In genomic region chr5:125465192-125465591, GRCm38 (mm10) we compare ENCODE assay signal across 8 mouse cellular contexts. TPM values are rescaled to one million over a fixed set of nuclear protein-coding genes. Genes with fewer than 3 reads are reported as not detected.
DNase-seq lines count a peak whose midpoint lies in the region; ATAC-seq and TF ChIP-seq lines count a peak whose summit lies in the region.

No protein-coding gene starts in this region.

- no peak for DNase-seq in heart, adult 11 months
- no peak for DNase-seq in embryo, embryonic 10 days (ENCODE audit: low spot score)
- no peak for DNase-seq in right cerebral cortex, postnatal 25 days
- DNase-seq in adrenal gland, postnatal 10 days, result no peak

- peak overlapping the region; percentile 17; the same call in 1 of the 2 replicates for H3K27ac ChIP-seq in heart, embryonic 15.5 days
- no peak overlapping the region for H3K27ac ChIP-seq in cortical plate, adult 2 months (ENCODE audit: insufficient read depth, low read length)
- peak overlapping the region; percentile 7 for H3K27ac ChIP-seq in hindbrain, embryonic 16.5 days (ENCODE audit: low read depth, low read length)
- peak overlapping the region; percentile 67 for H3K27ac ChIP-seq in midbrain, embryonic 15.5 days

- H3K36me3 ChIP-seq in heart, embryonic 15.5 days, result no peaks in the 10 kb centered on the region
- no peaks in the 10 kb centered on the region for H3K36me3 ChIP-seq in hindbrain, embryonic 16.5 days (ENCODE audit: control insufficient read depth, insufficient read depth, low read length)
- no peaks in the 10 kb centered on the region for H3K36me3 ChIP-seq in midbrain, embryonic 15.5 days (replicated peaks)

- H3K9me3 ChIP-seq in heart, embryonic 15.5 days (replicated peaks), result no peaks in the 10 kb centered on the region
- H3K9me3 ChIP-seq in hindbrain, embryonic 16.5 days (ENCODE audit: control insufficient read depth, low read length), result no peaks in the 10 kb centered on the region
- H3K9me3 ChIP-seq in midbrain, embryonic 15.5 days, result no peaks in the 10 kb centered on the region

- peak overlapping the region; percentile 68 for H3K4me2 ChIP-seq in heart, embryonic 15.5 days
- peak overlapping the region; percentile 63 for H3K4me2 ChIP-seq in hindbrain, embryonic 16.5 days (ENCODE audit: low read length)
- peak overlapping the region; percentile 53 for H3K4me2 ChIP-seq in midbrain, embryonic 15.5 days

- no peak for TF ChIP-seq CTCF in cortical plate, adult 2 months (IDR thresholded peaks at IDR 0.05; ENCODE audit: extremely low read depth, insufficient read depth, low read length)

- no peak for ATAC-seq in heart, embryonic 15.5 days (replicated peaks; ENCODE audit: insufficient number of reproducible peaks, insufficient read depth, low FRiP score, low read depth)
- ATAC-seq in hindbrain, embryonic 16.5 days, result peak; percentile 19; the same call in 1 of the 2 replicates
- ATAC-seq in midbrain, embryonic 15.5 days (replicated peaks), result peak; percentile 37

- H3K9ac ChIP-seq in heart, embryonic 15.5 days, result no peak overlapping the region
- no peak overlapping the region for H3K9ac ChIP-seq in hindbrain, embryonic 16.5 days (ENCODE audit: low read depth, low read length)
- no peak overlapping the region for H3K9ac ChIP-seq in midbrain, embryonic 15.5 days

- H3K4me1 ChIP-seq in heart, embryonic 15.5 days (replicated peaks), result peaks cover 10% of the 10 kb centered on the region
- H3K4me1 ChIP-seq in cortical plate, adult 2 months (ENCODE audit: control insufficient read depth, insufficient read depth, low read length), result 0 out of 2 replicates have a peak, but pooled peaks cover 2% of the 10 kb centered on the region
- peaks cover 4% of the 10 kb centered on the region for H3K4me1 ChIP-seq in hindbrain, embryonic 16.5 days (ENCODE audit: control insufficient read depth, insufficient read depth, low read depth, low read length)
- H3K4me1 ChIP-seq in midbrain, embryonic 15.5 days, result peaks cover 7% of the 10 kb centered on the region

- 35% methylated on average over 7 of the region's 7 CpGs for WGBS in heart, embryonic 15.5 days
- WGBS in hindbrain, embryonic 16.5 days, result 41% methylated on average over 7 of the region's 7 CpGs
- WGBS in midbrain, embryonic 15.5 days, result 44% methylated on average over 7 of the region's 7 CpGs

- no peaks in the 10 kb centered on the region for H3K27me3 ChIP-seq in heart, embryonic 15.5 days
- no peaks in the 10 kb centered on the region for H3K27me3 ChIP-seq in hindbrain, embryonic 16.5 days (replicated peaks; ENCODE audit: control insufficient read depth, insufficient read depth, low read length)
- no peaks in the 10 kb centered on the region for H3K27me3 ChIP-seq in midbrain, embryonic 15.5 days (replicated peaks)

- H3K4me3 ChIP-seq in heart, embryonic 15.5 days, result peak overlapping the region; percentile 43
- peak overlapping the region; percentile 17; the same call in 1 of the 2 replicates for H3K4me3 ChIP-seq in cortical plate, adult 2 months (ENCODE audit: insufficient read depth, low read length)
- peak overlapping the region; percentile 37 for H3K4me3 ChIP-seq in hindbrain, embryonic 16.5 days (ENCODE audit: low read length)
- peak overlapping the region; percentile 34 for H3K4me3 ChIP-seq in midbrain, embryonic 15.5 days

- no peak for TF ChIP-seq POLR2A in cortical plate, adult 2 months (IDR thresholded peaks at IDR 0.05; ENCODE audit: extremely low read depth, insufficient read depth, low read length)

RNA-seq across cellular contexts. Expression of gene Aacs, which starts 10.4 kb away (rescaled TPM):
- 9.8 and 18.4 TPM in 2 replicates for polyA plus RNA-seq in heart, embryonic 15.5 days (2015; fragmentation: Nextera tagmentation; extraction: Ambion mirVana)
- polyA plus RNA-seq in cortical plate, adult 2 months (2012; rRNA removed), result 51.5 and 51.8 TPM in 2 replicates
- polyA plus RNA-seq in hindbrain, embryonic 16.5 days (2015; fragmentation: Nextera tagmentation; extraction: Ambion mirVana), result 113 and 123 TPM in 2 replicates
- 95.9 and 96.0 TPM in 2 replicates for polyA plus RNA-seq in midbrain, embryonic 15.5 days (2015; fragmentation: Nextera tagmentation; extraction: Ambion mirVana)
- total RNA-seq in adrenal gland, postnatal 10 days (2021), result 10 to 100 TPM; 18.1 to 18.5 TPM

RNA-seq across cellular contexts. Expression of gene Bri3bp, which starts 23.8 kb away (rescaled TPM):
- polyA plus RNA-seq in heart, embryonic 15.5 days (2015; fragmentation: Nextera tagmentation; extraction: Ambion mirVana), result 36.5 and 40.7 TPM in 2 replicates
- polyA plus RNA-seq in cortical plate, adult 2 months (2012; rRNA removed), result 34.8 and 36.3 TPM in 2 replicates
- polyA plus RNA-seq in hindbrain, embryonic 16.5 days (2015; fragmentation: Nextera tagmentation; extraction: Ambion mirVana), result 40.2 and 42.5 TPM in 2 replicates
- polyA plus RNA-seq in midbrain, embryonic 15.5 days (2015; fragmentation: Nextera tagmentation; extraction: Ambion mirVana), result 36.4 and 37.9 TPM in 2 replicates
- 10 to 100 TPM; 31.6 to 37.1 TPM for total RNA-seq in adrenal gland, postnatal 10 days (2021)

RNA-seq across cellular contexts. Expression of gene Dhx37, which starts 31.3 kb away (rescaled TPM):
- polyA plus RNA-seq in heart, embryonic 15.5 days (2015; fragmentation: Nextera tagmentation; extraction: Ambion mirVana), result 7.0 and 10.4 TPM in 2 replicates
- polyA plus RNA-seq in cortical plate, adult 2 months (2012; rRNA removed), result 16.2 and 16.9 TPM in 2 replicates
- polyA plus RNA-seq in hindbrain, embryonic 16.5 days (2015; fragmentation: Nextera tagmentation; extraction: Ambion mirVana), result 10.2 and 12.0 TPM in 2 replicates
- polyA plus RNA-seq in midbrain, embryonic 15.5 days (2015; fragmentation: Nextera tagmentation; extraction: Ambion mirVana), result 14.2 and 14.8 TPM in 2 replicates
- total RNA-seq in adrenal gland, postnatal 10 days (2021), result 10 to 100 TPM; 11.2 to 12.2 TPM
